21 mouse cellular contexts compared by ENCODE assay signal in genomic region chr14:100781882-100782281, GRCm38 (mm10).
"Had no signal": no experiment of that assay in that cellular context is flagged by ENCODE, and none has a peak within 500 bp of the region (broad histone marks: within the 10 kb centered on the region; RNA-seq: fewer than 3 reads in every experiment).

No protein-coding gene starts in this region.

- H3K9ac ChIP-seq: kidney, embryonic 15.5 days; limb, embryonic 13.5 days; liver, embryonic 12.5 days; liver, embryonic 15.5 days; lung, embryonic 15.5 days had no signal

- H3K4me2 ChIP-seq: kidney, embryonic 15.5 days; limb, embryonic 13.5 days; liver, embryonic 12.5 days; liver, embryonic 15.5 days; lung, embryonic 15.5 days; midbrain, embryonic 11.5 days had no signal

- ATAC-seq: liver, embryonic 12.5 days had no signal

- H3K27me3 ChIP-seq: kidney, embryonic 15.5 days; limb, embryonic 13.5 days; liver, embryonic 12.5 days; liver, embryonic 15.5 days; lung, embryonic 15.5 days had no signal

- H3K4me1 ChIP-seq: kidney, embryonic 15.5 days; liver, embryonic 12.5 days; liver, embryonic 15.5 days; lung, embryonic 15.5 days had no signal

- H3K9me3 ChIP-seq: kidney, embryonic 15.5 days; limb, embryonic 10.5 days; limb, embryonic 13.5 days; liver, embryonic 12.5 days; liver, embryonic 15.5 days; lung, embryonic 15.5 days had no signal

- H3K27ac ChIP-seq: kidney, embryonic 15.5 days; limb, embryonic 10.5 days; limb, embryonic 13.5 days; liver, embryonic 12.5 days; liver, embryonic 15.5 days; lung, embryonic 15.5 days had no signal

- H3K4me3 ChIP-seq: kidney, embryonic 15.5 days; limb, embryonic 10.5 days; limb, embryonic 13.5 days; liver, embryonic 12.5 days; liver, embryonic 15.5 days; lung, embryonic 15.5 days; myocyte had no signal

- H3K36me3 ChIP-seq: kidney, embryonic 15.5 days; limb, embryonic 10.5 days; limb, embryonic 13.5 days; liver, embryonic 12.5 days; liver, embryonic 15.5 days; lung, embryonic 15.5 days had no signal

- DNase-seq: kidney, adult 11 months; kidney, adult 8-10 months; kidney, postnatal 10 days; kidney, postnatal 36 days; layer of hippocampus, adult 9-11 months; liver; lung, adult 18-20 months; lung, postnatal 14 days; lung, postnatal 4 days; midbrain, embryonic 14.5 days; thymus, adult 2 months; thymus, postnatal 14 days; thymus, postnatal 4 days had no signal
